Mouse (Mus musculus): ENCODE results near the gene Vmn1r155. TPM values are rescaled to one million over a fixed set of nuclear protein-coding genes. Genes with fewer than 3 reads are reported as not detected.
"Not testable (repeated sequence)": the region's sequence is repeated elsewhere in the genome, so short reads cannot be mapped to it uniquely, and the experiment has no call there.

The Vmn1r155 gene
- not detected in 2 replicates for polyA plus RNA-seq (2012; rRNA removed)

GRCm38 (mm10) chr7:22657718-22658117 is at the start of gene Vmn1r155:
Vmn1r155 (plus strand) TSS chr7:22658018.
- H3K4me1 ChIP-seq (ENCODE audit: control insufficient read depth, insufficient read depth, low read length); H3K4me3 ChIP-seq (ENCODE audit: insufficient read depth, low read length); H3K27ac ChIP-seq (ENCODE audit: insufficient read depth, low read length): not testable (repeated sequence)

GRCm38 (mm10) chr7:22692217-22692616 is 34.4 kb downstream of the Vmn1r155 start, which contains the start of gene Gm8693:
Gm8693 (minus strand) TSS chr7:22692317.
- H3K27ac ChIP-seq (ENCODE audit: insufficient read depth, low read length); H3K4me3 ChIP-seq (ENCODE audit: insufficient read depth, low read length); H3K4me1 ChIP-seq (ENCODE audit: control insufficient read depth, insufficient read depth, low read length): not testable (repeated sequence)

Other genes starting within 250 kb of the Vmn1r155 start
- gene Vmn1r148, start 244.4 kb upstream of the Vmn1r155 start, polyA plus RNA-seq (2012; rRNA removed): not detected in 2 replicates
- not detected in 2 replicates for gene Vmn1r149, start 219.8 kb upstream of the Vmn1r155 start, polyA plus RNA-seq (2012; rRNA removed)
- not detected in 2 replicates for gene Gm10665, start 193.9 kb upstream of the Vmn1r155 start, polyA plus RNA-seq (2012; rRNA removed)
- gene Vmn1r151, start 158.3 kb upstream of the Vmn1r155 start, polyA plus RNA-seq (2012; rRNA removed): not detected in 2 replicates
- gene Vmn1r152, start 135.1 kb upstream of the Vmn1r155 start, polyA plus RNA-seq (2012; rRNA removed): not detected in 2 replicates
- gene Gm8677, start 123.1 kb upstream of the Vmn1r155 start, polyA plus RNA-seq (2012; rRNA removed): not detected in 2 replicates
- not detected in 2 replicates for gene Gm4201, start 92.7 kb upstream of the Vmn1r155 start, polyA plus RNA-seq (2012; rRNA removed)
- gene Gm4565, start 69.9 kb upstream of the Vmn1r155 start, polyA plus RNA-seq (2012; rRNA removed): not detected in 2 replicates
- gene Gm8693, start 34.3 kb downstream of the Vmn1r155 start, polyA plus RNA-seq (2012; rRNA removed): not detected in 2 replicates
- gene Gm4567, start 61.7 kb downstream of the Vmn1r155 start, polyA plus RNA-seq (2012; rRNA removed): not detected in 2 replicates
- not detected in 2 replicates for gene Vmn1r157, start 103.7 kb downstream of the Vmn1r155 start, polyA plus RNA-seq (2012; rRNA removed)
- not detected in 2 replicates for gene Vmn1r158, start 132.8 kb downstream of the Vmn1r155 start, polyA plus RNA-seq (2012; rRNA removed)
- not detected in 2 replicates for gene Vmn1r159, start 185.6 kb downstream of the Vmn1r155 start, polyA plus RNA-seq (2012; rRNA removed)
- not detected in 2 replicates for gene Vmn1r160, start 213.2 kb downstream of the Vmn1r155 start, polyA plus RNA-seq (2012; rRNA removed)

All from cortical plate, adult 2 months (tissue).